Mouse (Mus musculus) hindbrain, embryonic 11.5 days (tissue): Measurements from ENCODE around the gene Ccr7. TPM values are rescaled to one million over a fixed set of nuclear protein-coding genes. Genes with fewer than 3 reads are reported as not detected.

Source experiments
- ATAC-seq: fragments of 200-750 bp; cut with Nextera tagmentation; 2 replicates; pipeline ENCODE4 v1.8.0; 2017; ENCODE audit warnings: mild to moderate bottlenecking, moderate TSS enrichment, moderate library complexity; ENCODE audit not compliant: low FRiP score
- DNase-seq: peaks from one replicate; pipeline ENCODE4 v3.0.0-alpha.2; 2015; ENCODE audit warnings: low spot score
- H3K27ac ChIP-seq: fragments of 300-500 bp; sonication (generic); 2 replicates; pipeline ENCODE4 v1.5.1; 2014; ENCODE audit warnings: mild to moderate bottlenecking, low read depth, low read length
- H3K27me3 ChIP-seq: fragments of 300-500 bp; sonication (generic); 2 replicates; pipeline ENCODE4 v1.6.1; 2014; ENCODE audit warnings: mild to moderate bottlenecking, low read length, moderate library complexity, mixed read lengths; ENCODE audit not compliant: control insufficient read depth, insufficient read depth
- H3K36me3 ChIP-seq: fragments of 300-500 bp; sonication (generic); 2 replicates; pipeline ENCODE4 v1.6.1; 2014; ENCODE audit warnings: mild to moderate bottlenecking, low read length, moderate library complexity, mixed read lengths; ENCODE audit not compliant: control insufficient read depth, insufficient read depth
- H3K4me1 ChIP-seq: fragments of 300-500 bp; sonication (generic); replicated peaks from 2 replicates; pipeline ENCODE4 v1.6.1; 2014; ENCODE audit warnings: low read length, mixed read lengths; ENCODE audit not compliant: control insufficient read depth, insufficient read depth
- H3K4me2 ChIP-seq: fragments of 300-500 bp; sonication (generic); replicated peaks from 2 replicates; pipeline ENCODE4 v1.6.1; 2014; ENCODE audit warnings: mild to moderate bottlenecking, low read depth, low read length
- H3K4me3 ChIP-seq: fragments of 300-500 bp; sonication (generic); 2 replicates; pipeline ENCODE4 v1.5.1; 2014; ENCODE audit warnings: low read depth, low read length
- H3K9ac ChIP-seq: fragments of 300-500 bp; sonication (generic); 2 replicates; pipeline ENCODE4 v1.6.1; 2014; ENCODE audit warnings: low read depth, low read length
- H3K9me3 ChIP-seq: fragments of 300-500 bp; sonication (generic); 2 replicates; pipeline ENCODE4 v1.6.1; 2016; ENCODE audit warnings: low read length; ENCODE audit not compliant: control insufficient read depth
- WGBS: fragments of 180-500 bp; shearing (Covaris S2); extraction: QIAGEN DNeasy Blood & Tissue Kit; methylation state at CpG from one replicate; pipeline ENCODE4 v1.1.7; 2014; 5-methylcytosine and 5-hydroxymethylcytosine counted together
- polyA plus RNA-seq: library from polyadenylated mRNA; unstranded; fragments of >200 nt; fragmentation: Nextera tagmentation; extraction: Ambion mirVana; gene quantifications from 2 replicates; pipeline ENCODE4 v1.2.1, GENCODE M21; 2014

The Ccr7 gene
- polyA plus RNA-seq, 1 experiment from 2014 or later: 0.17 TPM

DNA sequence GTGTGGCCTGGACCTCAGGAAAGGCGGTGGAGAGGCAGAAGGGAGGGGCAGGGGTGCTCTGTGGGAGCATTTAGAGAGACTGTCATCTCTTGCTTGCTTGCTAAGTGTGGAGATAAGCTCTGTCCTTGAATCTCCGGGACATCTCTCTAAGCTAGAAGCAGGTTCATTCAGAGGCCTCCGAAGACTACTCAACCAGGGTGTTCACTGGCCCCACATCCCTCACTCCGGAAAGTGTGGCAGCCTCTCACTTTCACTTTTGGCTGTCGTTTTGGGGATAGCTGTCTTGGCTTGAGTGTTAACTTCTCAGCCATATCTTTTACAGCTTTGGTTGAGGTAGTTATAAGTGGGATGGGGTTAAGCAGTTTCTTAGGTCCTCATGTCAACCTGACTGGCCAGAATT is 10.4 kb downstream of the Ccr7 start:
- Histone ChIP-seq H3K4me3 (no peak overlapping the region), H3K9me3 (no peaks in the 10 kb centered on the region), H3K4me2 (no peak overlapping the region), H3K9ac (no peak overlapping the region), H3K27me3 (no peaks in the 10 kb centered on the region), H3K36me3 (no peaks in the 10 kb centered on the region), H3K27ac (no peak overlapping the region), H3K4me1 (peaks cover 17% of the 10 kb centered on the region)
- ATAC-seq (no peak), DNase-seq (no peak)
- 72% methylated on average over 5 of the region's 5 CpGs for WGBS

DNA sequence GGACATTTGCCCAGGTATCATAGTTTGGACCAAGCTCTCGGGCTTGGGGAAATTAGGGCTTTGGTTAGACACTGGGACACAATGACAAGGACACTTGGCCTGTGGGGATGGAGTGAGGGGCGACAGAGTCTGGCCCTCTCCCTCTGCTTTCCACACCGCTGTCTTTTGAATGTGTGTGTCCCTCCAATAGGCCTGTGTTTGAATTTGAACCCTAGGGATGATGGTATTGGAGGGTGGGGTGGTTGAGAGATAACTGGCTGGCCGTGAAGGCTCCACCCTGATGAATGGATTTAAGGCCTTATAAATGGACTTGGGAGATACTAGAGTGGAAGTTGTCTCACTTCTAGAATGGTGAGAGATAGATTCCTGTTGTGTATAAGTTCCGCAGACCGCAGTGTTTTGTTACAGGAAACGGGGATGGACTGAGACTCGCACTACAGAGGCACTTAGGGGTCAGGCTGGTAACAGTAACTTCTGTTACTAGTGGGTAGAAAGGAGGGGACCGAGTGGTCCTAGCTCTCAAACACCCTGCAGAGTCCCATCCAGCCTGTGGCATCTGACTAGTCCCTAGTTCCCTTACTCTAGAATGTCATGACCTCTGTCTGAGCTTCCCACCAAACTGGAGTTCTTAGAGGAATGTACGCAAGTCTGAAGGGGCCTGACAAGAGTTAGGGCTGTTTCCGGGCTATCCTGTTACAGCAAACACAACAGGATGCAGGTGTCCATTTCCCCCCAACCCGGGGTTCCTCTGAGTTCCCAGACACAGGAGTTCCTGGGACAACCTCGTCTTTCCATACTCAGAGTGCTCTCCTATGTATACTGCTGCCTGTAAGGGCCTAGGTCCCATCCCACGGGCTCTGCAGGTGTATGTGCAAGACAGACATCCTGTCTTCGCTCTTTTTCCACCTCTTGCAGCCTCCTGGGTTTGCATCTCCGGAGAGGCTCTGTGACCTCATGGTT is 11.5 kb downstream of the Ccr7 start:
- no peak for DNase-seq
- Histone ChIP-seq H3K4me2 (no peak overlapping the region), H3K4me1 (peaks cover 12% of the 10 kb centered on the region), H3K27ac (no peak overlapping the region), H3K9me3 (no peaks in the 10 kb centered on the region), H3K27me3 (no peaks in the 10 kb centered on the region), H3K9ac (no peak overlapping the region), H3K36me3 (no peaks in the 10 kb centered on the region), H3K4me3 (no peak overlapping the region)
- no peak for ATAC-seq
- 74% methylated on average over 16 of the region's 16 CpGs for WGBS

DNA sequence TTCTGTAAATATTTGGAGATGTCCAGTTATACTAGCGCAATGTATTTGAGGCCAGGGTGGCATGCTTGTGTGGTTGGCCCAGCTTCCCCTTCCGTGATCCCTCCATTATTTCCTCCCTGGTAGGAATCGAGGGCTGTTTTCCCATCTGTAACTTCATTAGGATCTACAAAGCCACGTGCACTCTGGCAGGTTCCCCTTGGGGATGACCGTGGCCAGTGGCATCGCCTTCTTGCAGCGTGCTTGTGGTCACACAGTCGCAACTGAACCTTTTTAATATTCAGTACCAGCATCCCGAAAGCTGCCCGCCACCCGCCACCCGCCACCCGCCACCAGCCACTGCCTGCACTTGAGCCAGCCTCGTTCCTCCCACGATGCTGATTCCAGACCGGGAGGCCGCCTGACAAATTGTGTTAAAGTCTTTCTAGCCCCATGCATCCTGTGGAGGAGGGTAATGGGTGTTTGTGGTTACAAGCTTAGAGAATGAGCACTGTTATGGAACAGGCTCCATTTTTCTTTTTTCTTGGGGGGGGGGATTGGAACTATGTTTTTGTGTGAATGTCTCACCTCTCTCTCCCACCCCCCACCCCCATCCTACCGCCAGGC is 12.3 kb downstream of the Ccr7 start:
- Histone ChIP-seq H3K4me3 (no peak overlapping the region), H3K27ac (no peak overlapping the region), H3K27me3 (no peaks in the 10 kb centered on the region), H3K4me2 (no peak overlapping the region), H3K4me1 (peaks cover 7% of the 10 kb centered on the region), H3K36me3 (no peaks in the 10 kb centered on the region), H3K9me3 (no peaks in the 10 kb centered on the region), H3K9ac (no peak overlapping the region)
- ATAC-seq (no peak), DNase-seq (no peak)
- 64% methylated on average over 18 of the region's 18 CpGs for WGBS

DNA sequence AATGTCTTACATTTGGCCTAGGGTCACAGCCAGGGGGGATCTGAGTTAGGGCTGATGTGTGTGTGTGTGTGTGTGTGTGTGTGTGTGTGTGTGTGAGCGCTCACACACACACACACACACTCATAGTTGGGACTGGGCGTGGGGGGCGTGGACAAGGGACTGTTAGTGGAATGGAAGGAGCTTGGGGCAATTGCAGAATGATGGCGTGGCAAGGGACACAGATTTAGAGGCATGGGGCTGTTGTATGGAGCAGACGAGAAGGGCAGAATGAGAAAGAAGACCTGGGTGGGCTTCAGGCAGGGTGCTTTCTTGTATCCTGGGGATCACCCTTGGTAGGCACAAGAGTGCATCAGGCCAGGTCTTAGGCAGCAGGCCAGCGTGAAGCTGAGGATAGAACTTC is 12.8 kb downstream of the Ccr7 start:
- H3K27me3 ChIP-seq: no peaks in the 10 kb centered on the region
- peaks cover 2% of the 10 kb centered on the region for H3K4me1 ChIP-seq
- no peaks in the 10 kb centered on the region for H3K9me3 ChIP-seq
- ATAC-seq (no peak), DNase-seq (no peak)
- WGBS: 71% methylated on average over 6 of the region's 6 CpGs
- no peak overlapping the region for H3K9ac ChIP-seq
- no peak overlapping the region for H3K4me3 ChIP-seq
- no peak overlapping the region for H3K27ac ChIP-seq
- H3K36me3 ChIP-seq: no peaks in the 10 kb centered on the region
- no peak overlapping the region for H3K4me2 ChIP-seq

DNA sequence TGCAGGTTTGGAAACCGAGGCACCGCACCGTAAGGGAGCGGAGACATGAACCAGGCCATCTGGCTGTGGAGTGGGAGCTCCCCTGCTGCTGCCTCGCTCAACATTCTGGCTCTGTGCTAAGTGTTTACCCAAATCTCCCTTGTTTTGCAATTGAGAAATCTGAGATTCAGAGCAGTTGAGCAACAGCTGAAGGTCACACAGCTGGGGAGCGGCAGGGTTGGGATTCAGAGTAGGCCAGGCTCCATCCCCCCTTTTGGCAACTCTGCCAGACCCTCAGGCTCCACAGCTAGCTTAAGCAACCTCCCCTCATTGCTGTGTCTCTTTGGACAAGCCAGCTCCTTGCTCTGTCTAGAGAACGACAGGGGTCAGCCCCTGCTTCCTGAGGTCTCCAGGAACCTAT is 13.3 kb downstream of the Ccr7 start:
- H3K4me3 ChIP-seq: no peak overlapping the region
- H3K27ac ChIP-seq: no peak overlapping the region
- 62% methylated on average over 7 of the region's 7 CpGs for WGBS
- H3K4me1 ChIP-seq: no peaks in the 10 kb centered on the region; the same call in 1 of the 2 replicates
- H3K9ac ChIP-seq: no peak overlapping the region
- H3K9me3 ChIP-seq: no peaks in the 10 kb centered on the region
- no peak overlapping the region for H3K4me2 ChIP-seq
- no peak for DNase-seq
- no peaks in the 10 kb centered on the region for H3K36me3 ChIP-seq
- ATAC-seq: no peak
- H3K27me3 ChIP-seq: no peaks in the 10 kb centered on the region

DNA sequence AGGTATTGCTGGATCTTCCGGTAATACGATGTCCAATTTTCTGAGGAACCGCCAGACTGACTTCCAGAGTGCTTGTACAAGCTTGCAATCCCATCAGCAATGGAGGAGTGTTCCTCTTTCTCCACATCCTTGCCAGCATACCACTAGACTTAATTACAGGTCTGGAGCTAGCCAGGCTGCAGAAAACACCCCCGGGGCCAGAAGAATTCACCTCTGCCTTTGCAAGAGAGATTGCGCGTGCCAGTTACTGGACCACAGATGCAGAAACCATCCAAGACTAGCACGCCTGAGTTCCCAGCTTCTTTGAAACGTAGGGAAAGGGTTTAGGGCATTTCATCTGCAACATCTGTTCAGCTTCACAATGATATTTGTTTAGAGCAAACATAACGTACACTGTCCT is 15.9 kb downstream of the Ccr7 start:
- no peaks in the 10 kb centered on the region; the same call in 1 of the 2 replicates for H3K4me1 ChIP-seq

DNA sequence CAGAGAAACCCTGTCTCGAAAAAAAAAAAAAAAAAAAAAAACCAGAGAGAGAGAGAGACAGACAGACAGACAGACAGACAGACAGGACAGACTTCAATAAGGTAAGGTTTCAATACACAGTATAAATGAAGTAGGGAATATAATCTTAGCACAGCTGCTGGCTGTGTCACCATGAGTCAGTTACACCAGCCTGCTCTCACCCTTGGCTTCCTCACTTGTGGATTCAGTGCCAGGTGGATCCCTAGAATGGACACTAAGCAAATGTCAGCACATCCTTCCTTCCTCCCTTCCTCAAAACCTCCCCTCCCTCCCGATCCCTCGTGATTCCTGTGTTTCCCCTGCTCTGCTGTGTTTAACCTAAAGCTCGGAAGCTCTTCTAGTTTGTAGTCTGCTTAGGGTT is 17.5 kb downstream of the Ccr7 start:
- H3K4me3 ChIP-seq: no peak overlapping the region
- H3K4me2 ChIP-seq: no peak overlapping the region
- no peak overlapping the region for H3K9ac ChIP-seq
- 69% methylated on average over 4 of the region's 4 CpGs for WGBS
- no peaks in the 10 kb centered on the region for H3K27me3 ChIP-seq
- no peak overlapping the region for H3K27ac ChIP-seq
- H3K4me1 ChIP-seq: peaks cover under 1% of the 10 kb centered on the region
- no peaks in the 10 kb centered on the region for H3K9me3 ChIP-seq
- H3K36me3 ChIP-seq: no peaks in the 10 kb centered on the region
- no peak for DNase-seq
- no peak for ATAC-seq

More for the DNA sequence above, 15.9 kb downstream of the Ccr7 start:
- no peak overlapping the region for H3K4me2 ChIP-seq
- ATAC-seq: no peak
- 81% methylated on average over 9 of the region's 9 CpGs for WGBS
- no peak overlapping the region for H3K9ac ChIP-seq
- no peak overlapping the region for H3K27ac ChIP-seq
- no peaks in the 10 kb centered on the region for H3K9me3 ChIP-seq
- H3K36me3 ChIP-seq: no peaks in the 10 kb centered on the region
- H3K27me3 ChIP-seq: no peaks in the 10 kb centered on the region
- H3K4me3 ChIP-seq: no peak overlapping the region
- no peak for DNase-seq

DNA sequence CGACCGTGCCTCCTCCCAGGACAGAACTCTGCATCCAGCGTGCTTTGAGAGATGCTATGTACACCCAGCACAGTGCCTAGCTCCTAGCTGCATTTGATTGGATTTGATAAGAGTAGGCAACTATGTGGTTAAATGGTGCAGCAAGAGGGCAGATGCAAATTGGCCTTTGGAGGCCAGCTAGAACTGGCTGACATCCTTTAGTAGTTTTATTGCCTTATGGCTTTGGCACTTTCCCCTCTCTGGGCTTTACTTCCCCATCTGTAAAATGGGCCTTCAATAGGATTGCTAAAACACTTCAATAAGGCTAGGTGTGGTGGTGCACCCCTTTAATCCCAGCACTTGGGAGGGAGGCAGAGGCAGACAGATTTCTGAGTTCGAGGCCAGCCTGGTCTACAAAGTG is 17.9 kb downstream of the Ccr7 start:
- no peaks in the 10 kb centered on the region for H3K9me3 ChIP-seq
- WGBS: 64% methylated on average over 4 of the region's 4 CpGs
- DNase-seq: no peak
- no peaks in the 10 kb centered on the region for H3K27me3 ChIP-seq
- no peak overlapping the region for H3K4me2 ChIP-seq
- H3K4me1 ChIP-seq: peaks cover 5% of the 10 kb centered on the region
- H3K27ac ChIP-seq: no peak overlapping the region
- H3K36me3 ChIP-seq: no peaks in the 10 kb centered on the region
- no peak for ATAC-seq
- H3K9ac ChIP-seq: no peak overlapping the region
- no peak overlapping the region for H3K4me3 ChIP-seq

DNA sequence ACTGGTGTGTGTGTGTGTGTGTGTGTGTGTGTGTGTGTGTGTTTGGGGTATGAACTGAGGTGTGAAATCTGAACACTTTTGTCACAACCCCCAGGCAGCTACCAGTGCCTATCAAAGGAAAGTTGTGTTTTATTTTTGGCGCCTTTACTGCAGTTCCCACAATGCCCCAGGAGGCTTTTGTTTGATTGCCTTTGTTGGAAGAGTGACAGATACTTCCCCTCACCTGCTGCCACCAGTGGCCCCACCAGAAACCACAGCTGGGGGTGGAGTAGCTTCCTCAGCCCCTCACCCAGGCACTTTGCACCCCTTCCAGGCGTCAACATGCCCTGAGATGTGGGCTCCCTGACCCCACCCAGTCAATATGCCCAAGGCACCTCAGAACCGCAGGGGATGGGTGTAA is 18.5 kb downstream of the Ccr7 start:
- Histone ChIP-seq H3K4me2 (no peak overlapping the region), H3K4me1 (peaks cover 11% of the 10 kb centered on the region), H3K27me3 (no peaks in the 10 kb centered on the region), H3K4me3 (no peak overlapping the region), H3K27ac (no peak overlapping the region), H3K36me3 (no peaks in the 10 kb centered on the region), H3K9me3 (no peaks in the 10 kb centered on the region), H3K9ac (no peak overlapping the region)
- ATAC-seq (no peak), DNase-seq (no peak)
- 45% methylated on average over 3 of the region's 3 CpGs for WGBS
